ENCODE assay signal across 9 mouse cellular contexts in genomic region chr7:46218415-46218814, GRCm38 (mm10). TPM values are rescaled to one million over a fixed set of nuclear protein-coding genes. Genes with fewer than 3 reads are reported as not detected.
A peak's percentile ranks its signal among the peaks of the same experiment; 100 is the strongest.
DNase-seq lines count a peak whose midpoint lies in the region; ATAC-seq and TF ChIP-seq lines count a peak whose summit lies in the region.
"Had no signal": no experiment of that assay in that cellular context is flagged by ENCODE, and none has a peak within 500 bp of the region (broad histone marks: within the 10 kb centered on the region; RNA-seq: fewer than 3 reads in every experiment).

No protein-coding gene starts in this region.

- ATAC-seq in hematopoietic stem cell, adult 5-6 weeks (replicated peaks in 1 of 2; ENCODE audit: insufficient read depth in 1 of 2, low FRiP score in 2 of 2, low TSS enrichment in 1 of 2, low read depth in 1 of 2, poor library complexity in 2 of 2, severe bottlenecking in 2 of 2): peak; percentile 42 to 69; a peak in 2 of 4 replicates
- no peak; the same call in 1 of the 2 replicates for ATAC-seq in liver, embryonic 11.5 days (replicated peaks; ENCODE audit: low FRiP score)

- H3K27ac ChIP-seq in thymus, adult 2 months (ENCODE audit: control insufficient read depth, insufficient read depth, low read length): no peak overlapping the region
- no peak overlapping the region for H3K27ac ChIP-seq in liver, embryonic 11.5 days (ENCODE audit: low read depth, low read length)

- no peaks in the 10 kb centered on the region for H3K4me1 ChIP-seq in thymus, adult 2 months (replicated peaks; ENCODE audit: control insufficient read depth, insufficient read depth, low read length)
- H3K4me1 ChIP-seq in liver, embryonic 11.5 days (replicated peaks; ENCODE audit: control insufficient read depth, insufficient read depth, low read length): no peaks in the 10 kb centered on the region

- H3K36me3 ChIP-seq in thymus, adult 2 months (ENCODE audit: control insufficient read depth, insufficient read depth, low read length): no peaks in the 10 kb centered on the region
- H3K36me3 ChIP-seq in liver, embryonic 11.5 days (ENCODE audit: control insufficient read depth, insufficient read depth, low read length): no peaks in the 10 kb centered on the region

- TF ChIP-seq CTCF in thymus, adult 2 months (IDR thresholded peaks at IDR 0.05; ENCODE audit: borderline replicate concordance, control insufficient read depth, extremely low read depth, insufficient read depth, low read length, poor library complexity): no peak

- H3K4me2 ChIP-seq in liver, embryonic 11.5 days: no peak overlapping the region

- intact Hi-C loops in left cerebral cortex, postnatal 14 days (cut with DNase I): no loop called here

- H3K4me3 ChIP-seq in thymus, adult 2 months (ENCODE audit: control insufficient read depth, insufficient read depth, low read length): no peak overlapping the region
- no peak overlapping the region for H3K4me3 ChIP-seq in liver, embryonic 11.5 days (ENCODE audit: low read depth, low read length)
- H3K4me3 ChIP-seq: myocyte had no signal

- H3K9ac ChIP-seq in liver, embryonic 11.5 days (ENCODE audit: low read depth, low read length): no peak overlapping the region

- H3K9me3 ChIP-seq in liver, embryonic 11.5 days (ENCODE audit: control insufficient read depth, low read length): no peaks in the 10 kb centered on the region

- H3K27me3 ChIP-seq in thymus, adult 2 months (ENCODE audit: control insufficient read depth, insufficient read depth, low read length): no peaks in the 10 kb centered on the region
- H3K27me3 ChIP-seq in liver, embryonic 11.5 days (replicated peaks; ENCODE audit: control insufficient read depth, insufficient read depth, low read length): no peaks in the 10 kb centered on the region

- WGBS in thymus, adult 2 months: 17% methylated on average over 11 of the region's 11 CpGs
- WGBS in liver, embryonic 11.5 days: 16% methylated on average over 11 of the region's 11 CpGs

- peak; percentile 15 for DNase-seq in thymus, adult 2 months
- no peak for DNase-seq in thymus, adult 18-20 months
- DNase-seq in liver, embryonic 11.5 days (ENCODE audit: low spot score): peak; percentile 42
- peak; percentile 48 for DNase-seq in thymus, postnatal 4 days
- no peak for DNase-seq in layer of hippocampus, postnatal 14 days (ENCODE audit: low spot score in 2 of 2)
- no peak for DNase-seq in gastrocnemius, postnatal 25 days
- DNase-seq in left cerebral cortex, postnatal 14 days (ENCODE audit: low spot score in 2 of 2): no peak

- TF ChIP-seq POLR2A in thymus, adult 2 months (IDR thresholded peaks at IDR 0.05; ENCODE audit: control insufficient read depth, extremely low read depth, insufficient read depth, low read length, poor library complexity): no peak

RNA-seq across cellular contexts. Expression of gene Ush1c, which starts 19.9 kb away (rescaled TPM):
- polyA plus RNA-seq in thymus, adult 2 months (2012; rRNA removed): 0.20 and 0.77 TPM in 2 replicates
- not detected in 2 replicates for total RNA-seq in hematopoietic stem cell, adult 5-6 weeks (2017)
- 0.47 and 0.60 TPM in 2 replicates for polyA plus RNA-seq in liver, embryonic 11.5 days (2014; fragmentation: Nextera tagmentation; extraction: Ambion mirVana)
- total RNA-seq in layer of hippocampus, postnatal 14 days (2021): not detected
- total RNA-seq in gastrocnemius, postnatal 25 days (2021): 1 to 10 TPM; 3.9 to 5.3 TPM
- total RNA-seq in left cerebral cortex, postnatal 14 days (2021): under 1 TPM in 1 of 2 experiments, not detected in 1; 0.74 TPM
- polyA plus RNA-seq: myocyte had no signal

RNA-seq across cellular contexts. Expression of gene Otog, which starts 22.4 kb away (rescaled TPM):
- polyA plus RNA-seq in thymus, adult 2 months (2012; rRNA removed): 0.43 TPM in 2 replicates
- not detected in 2 replicates for total RNA-seq in hematopoietic stem cell, adult 5-6 weeks (2017)
- polyA plus RNA-seq in liver, embryonic 11.5 days (2014; fragmentation: Nextera tagmentation; extraction: Ambion mirVana): not detected in 2 replicates
- under 1 TPM; 0.10 to 0.12 TPM for total RNA-seq in layer of hippocampus, postnatal 14 days (2021)
- under 1 TPM; 0.48 to 0.49 TPM for total RNA-seq in gastrocnemius, postnatal 25 days (2021)
- under 1 TPM; 0.21 to 0.24 TPM for total RNA-seq in left cerebral cortex, postnatal 14 days (2021)

RNA-seq across cellular contexts. Expression of gene Abcc8, which starts 38.6 kb away (rescaled TPM):
- polyA plus RNA-seq in thymus, adult 2 months (2012; rRNA removed): 2.6 and 4.1 TPM in 2 replicates
- not detected in 2 replicates for total RNA-seq in hematopoietic stem cell, adult 5-6 weeks (2017)
- 0.70 and 0.71 TPM in 2 replicates for polyA plus RNA-seq in liver, embryonic 11.5 days (2014; fragmentation: Nextera tagmentation; extraction: Ambion mirVana)
- total RNA-seq in layer of hippocampus, postnatal 14 days (2021): 10 to 100 TPM; 42.7 to 50.9 TPM
- total RNA-seq in gastrocnemius, postnatal 25 days (2021): 1 to 10 TPM; 3.2 to 3.3 TPM
- 10 to 100 TPM; 37.1 to 37.4 TPM for total RNA-seq in left cerebral cortex, postnatal 14 days (2021)

Comparison
In these comparisons a context has a peak if more than half of its experiments do, and no peak if none do; other contexts are left out.
1. DNase-seq: peak in thymus, adult 2 months (single experiment), liver, embryonic 11.5 days (single experiment) and thymus, postnatal 4 days (single experiment); none in thymus, adult 18-20 months (0 of 2), layer of hippocampus, postnatal 14 days (0 of 2), gastrocnemius, postnatal 25 days (single experiment) and left cerebral cortex, postnatal 14 days (0 of 2).
2. RNA of gene Abcc8, which starts 38.6 kb away (total RNA-seq): 42.7 to 50.9 TPM in layer of hippocampus, postnatal 14 days and 37.1 to 37.4 TPM in left cerebral cortex, postnatal 14 days; 3.2 to 3.3 TPM in gastrocnemius, postnatal 25 days and not detected in hematopoietic stem cell, adult 5-6 weeks; every median in the first group is over 4 times any median in the second.